21 mouse cellular contexts compared by ENCODE assay signal in the genomic region with DNA sequence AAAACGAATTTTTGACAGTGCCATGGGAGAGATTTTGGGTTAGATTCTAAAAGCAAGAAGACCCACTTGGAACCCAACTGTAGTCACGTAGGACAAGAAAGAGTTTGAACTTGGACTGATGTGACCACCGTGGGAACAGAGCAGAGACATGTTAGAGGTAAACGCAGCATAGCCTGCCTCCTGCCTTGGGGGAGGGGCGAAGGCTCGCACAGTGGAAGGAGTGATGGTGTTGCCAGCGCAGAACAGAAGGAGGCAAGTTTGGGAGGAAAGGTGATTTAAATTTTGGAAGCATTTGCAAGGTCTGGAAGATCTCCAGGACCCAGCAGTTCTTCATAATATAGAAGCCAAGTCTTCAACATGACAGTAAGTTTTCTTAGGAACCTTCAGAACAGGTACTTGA. TPM values are rescaled to one million over a fixed set of nuclear protein-coding genes. Genes with fewer than 3 reads are reported as not detected.
DNase-seq lines count a peak whose midpoint lies in the region; ATAC-seq and TF ChIP-seq lines count a peak whose summit lies in the region.
"Had no signal": no experiment of that assay in that cellular context is flagged by ENCODE, and none has a peak within 500 bp of the region (broad histone marks: within the 10 kb centered on the region; RNA-seq: fewer than 3 reads in every experiment).

No protein-coding gene starts in this region.

- 45% methylated on average over 7 of the region's 7 CpGs for WGBS in stomach, embryonic 16.5 days
- 46% methylated on average over 7 of the region's 7 CpGs for WGBS in stomach, postnatal 0 days

- H3K9me3 ChIP-seq in stomach, embryonic 16.5 days (replicated peaks; ENCODE audit: control insufficient read depth, low read length), result no peaks in the 10 kb centered on the region
- no peaks in the 10 kb centered on the region for H3K9me3 ChIP-seq in stomach, postnatal 0 days (ENCODE audit: control insufficient read depth, low read length)
- H3K9me3 ChIP-seq: embryonic facial prominence, embryonic 13.5 days; embryonic facial prominence, embryonic 15.5 days; forebrain, embryonic 13.5 days; forebrain, embryonic 15.5 days had no signal

- H3K4me1 ChIP-seq in stomach, embryonic 16.5 days (ENCODE audit: control insufficient read depth, insufficient read depth, low read length), result no peaks in the 10 kb centered on the region
- no peaks in the 10 kb centered on the region for H3K4me1 ChIP-seq in stomach, postnatal 0 days (replicated peaks; ENCODE audit: control insufficient read depth, insufficient read depth)
- H3K4me1 ChIP-seq: embryonic facial prominence, embryonic 15.5 days; forebrain, embryonic 13.5 days; forebrain, embryonic 15.5 days had no signal

- no peak overlapping the region for H3K4me3 ChIP-seq in stomach, embryonic 16.5 days (replicated peaks; ENCODE audit: low read length)
- no peak overlapping the region for H3K4me3 ChIP-seq in stomach, postnatal 0 days (ENCODE audit: low read depth, low read length)
- H3K4me3 ChIP-seq: embryonic facial prominence, embryonic 13.5 days; embryonic facial prominence, embryonic 15.5 days; erythroblast, embryonic 14.5 days; forebrain, embryonic 13.5 days; forebrain, embryonic 15.5 days had no signal

- H3K27ac ChIP-seq in stomach, embryonic 16.5 days (ENCODE audit: low read length), result no peak overlapping the region
- no peak overlapping the region for H3K27ac ChIP-seq in stomach, postnatal 0 days (replicated peaks)
- H3K27ac ChIP-seq: embryonic facial prominence, embryonic 13.5 days; embryonic facial prominence, embryonic 15.5 days; forebrain, embryonic 13.5 days; forebrain, embryonic 15.5 days had no signal

- no peak for TF ChIP-seq EP300 in stomach, postnatal 0 days (optimal IDR thresholded peaks at IDR 0.05)

- no peak for TF ChIP-seq CTCF in stomach, postnatal 0 days (IDR thresholded peaks at IDR 0.05; ENCODE audit: low read depth)

- no peak overlapping the region for H3K4me2 ChIP-seq in stomach, embryonic 16.5 days (ENCODE audit: low read depth, low read length)
- no peak overlapping the region for H3K4me2 ChIP-seq in stomach, postnatal 0 days (replicated peaks; ENCODE audit: low read depth)
- H3K4me2 ChIP-seq: embryonic facial prominence, embryonic 13.5 days; embryonic facial prominence, embryonic 15.5 days; forebrain, embryonic 13.5 days; forebrain, embryonic 15.5 days had no signal

- peak; percentile 10 for DNase-seq in adrenal gland, postnatal 25 days
- no peak for DNase-seq in adrenal gland, postnatal 14 days
- no peak for DNase-seq in stomach, postnatal 0 days (ENCODE audit: low spot score)
- no peak for DNase-seq in layer of hippocampus, adult 11-12 months (ENCODE audit: low spot score)
- DNase-seq: adrenal gland, adult 8-10 months; cerebellum, adult 11 months; cerebellum, adult 18-20 months; cerebellum, adult 8-10 months; cerebellum, adult 9-11 months; cerebellum, postnatal 36 days; embryo, embryonic 11 days; forebrain, postnatal 0 days had no signal

- H3K9ac ChIP-seq in stomach, embryonic 16.5 days (ENCODE audit: low read length), result no peak overlapping the region
- no peak overlapping the region for H3K9ac ChIP-seq in stomach, postnatal 0 days (ENCODE audit: low read length)
- H3K9ac ChIP-seq: embryonic facial prominence, embryonic 13.5 days; embryonic facial prominence, embryonic 15.5 days; forebrain, embryonic 13.5 days; forebrain, embryonic 15.5 days; forebrain, postnatal 0 days had no signal

- no peaks in the 10 kb centered on the region for H3K36me3 ChIP-seq in stomach, embryonic 16.5 days (ENCODE audit: control insufficient read depth, insufficient read depth, low read length)
- no peaks in the 10 kb centered on the region for H3K36me3 ChIP-seq in stomach, postnatal 0 days (ENCODE audit: control insufficient read depth, insufficient read depth, low read length)
- H3K36me3 ChIP-seq: embryonic facial prominence, embryonic 13.5 days; embryonic facial prominence, embryonic 15.5 days; forebrain, embryonic 15.5 days had no signal

- peak; percentile 33; the same call in 1 of the 2 replicates for ATAC-seq in stomach, embryonic 16.5 days (ENCODE audit: insufficient read depth, low FRiP score)
- ATAC-seq in stomach, postnatal 0 days (ENCODE audit: low FRiP score, low TSS enrichment), result no peak
- ATAC-seq: forebrain, embryonic 13.5 days; forebrain, embryonic 15.5 days; forebrain, postnatal 0 days had no signal

- no peaks in the 10 kb centered on the region for H3K27me3 ChIP-seq in stomach, embryonic 16.5 days (ENCODE audit: control insufficient read depth, insufficient read depth, low read length)
- no peaks in the 10 kb centered on the region for H3K27me3 ChIP-seq in stomach, postnatal 0 days (ENCODE audit: control insufficient read depth, insufficient read depth, low read length)
- H3K27me3 ChIP-seq: embryonic facial prominence, embryonic 13.5 days; embryonic facial prominence, embryonic 15.5 days; forebrain, embryonic 13.5 days; forebrain, embryonic 15.5 days had no signal

RNA-seq across cellular contexts. Expression of a gene that starts 46.1 kb away (rescaled TPM):
- total RNA-seq in adrenal gland, postnatal 25 days (2021), result 10.9 and 11.7 TPM in 2 replicates
- 11.5 and 13.0 TPM in 2 replicates for total RNA-seq in adrenal gland, postnatal 14 days (2021)
- 18.3 and 19.9 TPM in 2 replicates for polyA plus RNA-seq in stomach, embryonic 16.5 days (2015; fragmentation: Nextera tagmentation; extraction: Ambion mirVana)
- polyA plus RNA-seq in stomach, postnatal 0 days (2015; fragmentation: Nextera tagmentation; extraction: Ambion mirVana), result 6.3 and 9.3 TPM in 2 replicates
- total RNA-seq: common myeloid progenitor, adult 5-6 weeks; MEL had no signal
- polyA plus RNA-seq: C2C12; erythroblast, embryonic 14.5 days had no signal
